Mouse (Mus musculus) granulocyte monocyte progenitor cell, adult 5-6 weeks (primary cell): ENCODE measurements at regions not wholly inside any gene's neighbourhood (a gene's known extent, or its start where the extent isn't known, plus 50 kb on each side); places are given as distances from the start of the nearest gene placed in this dataset.
A peak's percentile ranks its signal among the peaks of the same experiment; 100 is the strongest.

Experiments used
- ATAC-seq: replicated peaks from 2 replicates; pipeline ENCODE4 v1.8.0; 2016; ENCODE audit warnings: mild to moderate bottlenecking, moderate TSS enrichment, inconsistent platforms; ENCODE audit not compliant: poor library complexity, severe bottlenecking

GRCm38 (mm10) chr7:78971644-78972313 is 58.6 kb downstream of the Isg20 start:
- ATAC-seq = no peak

- no peak for ATAC-seq
Measured at GRCm38 (mm10) chr7:78989751-78990206, 63.5 kb upstream of the Acan start.

GRCm38 (mm10) chr7:78990302-78991038 is 62.8 kb upstream of the Acan start:
- 0 out of 2 replicates have a peak, but pooled peaks have one; percentile 17 for ATAC-seq

- no peak for ATAC-seq
Measured at GRCm38 (mm10) chr7:78992991-78993390, 60.3 kb upstream of the Acan start.

- no peak for ATAC-seq
Measured at GRCm38 (mm10) chr7:78994134-78994533, 59.1 kb upstream of the Acan start.

GRCm38 (mm10) chr7:78995034-78995433 is 58.2 kb upstream of the Acan start:
- ATAC-seq = no peak

- ATAC-seq = no peak
Measured at GRCm38 (mm10) chr7:78995820-78996219, 57.5 kb upstream of the Acan start.
